Mouse (Mus musculus): ENCODE measurements around the gene Nsf.

Gene Nsf

GRCm38 (mm10) chr11:103864486-103864885 is 89.4 kb downstream of the Nsf start:
- in situ Hi-C loops (cut with MboI; ENCODE audit: low pct_unique_long_range_greater_than_20kb in 1 of 2, low sequenced_read_pairs in 2 of 2, unreplicated experiment in 1 of 2) = no loop called here

- in situ Hi-C loops (cut with MboI; ENCODE audit: low pct_unique_long_range_greater_than_20kb in 1 of 2, low sequenced_read_pairs in 2 of 2, unreplicated experiment in 1 of 2) = no loop called here
Observed at GRCm38 (mm10) chr11:103862951-103863350, 90.9 kb downstream of the Nsf start.

GRCm38 (mm10) chr11:103859933-103860610 is 93.8 kb downstream of the Nsf start:
- in situ Hi-C loops (cut with MboI; ENCODE audit: low pct_unique_long_range_greater_than_20kb in 1 of 2, low sequenced_read_pairs in 2 of 2, unreplicated experiment in 1 of 2) = no loop called here

- in situ Hi-C loops (cut with MboI; ENCODE audit: low pct_unique_long_range_greater_than_20kb in 1 of 2, low sequenced_read_pairs in 2 of 2, unreplicated experiment in 1 of 2) = no loop called here
Observed at GRCm38 (mm10) chr11:103858760-103859159, 95.1 kb downstream of the Nsf start.

- in situ Hi-C loops (cut with MboI; ENCODE audit: low pct_unique_long_range_greater_than_20kb in 1 of 2, low sequenced_read_pairs in 2 of 2, unreplicated experiment in 1 of 2) = no loop called here
Observed at GRCm38 (mm10) chr11:103856641-103857040, 97.2 kb downstream of the Nsf start.

- in situ Hi-C loops (cut with MboI; ENCODE audit: low pct_unique_long_range_greater_than_20kb in 1 of 2, low sequenced_read_pairs in 2 of 2, unreplicated experiment in 1 of 2) = no loop called here
Observed at GRCm38 (mm10) chr11:103854294-103854693, 99.6 kb downstream of the Nsf start.

GRCm38 (mm10) chr11:103853284-103853920 is 100.5 kb downstream of the Nsf start:
- in situ Hi-C loops (cut with MboI; ENCODE audit: low pct_unique_long_range_greater_than_20kb in 1 of 2, low sequenced_read_pairs in 2 of 2, unreplicated experiment in 1 of 2) = no loop called here

- in situ Hi-C loops (cut with MboI; ENCODE audit: low pct_unique_long_range_greater_than_20kb in 1 of 2, low sequenced_read_pairs in 2 of 2, unreplicated experiment in 1 of 2) = no loop called here
Observed at GRCm38 (mm10) chr11:103852590-103853283, 101.1 kb downstream of the Nsf start.

GRCm38 (mm10) chr11:103848287-103848686 is 105.6 kb downstream of the Nsf start:
- in situ Hi-C loops (cut with MboI; ENCODE audit: low pct_unique_long_range_greater_than_20kb in 1 of 2, low sequenced_read_pairs in 2 of 2, unreplicated experiment in 1 of 2) = no loop called here

- in situ Hi-C loops (cut with MboI; ENCODE audit: low pct_unique_long_range_greater_than_20kb in 1 of 2, low sequenced_read_pairs in 2 of 2, unreplicated experiment in 1 of 2) = no loop called here
Observed at GRCm38 (mm10) chr11:103840834-103841233, 113.0 kb downstream of the Nsf start.

- in situ Hi-C loops (cut with MboI; ENCODE audit: low pct_unique_long_range_greater_than_20kb in 1 of 2, low sequenced_read_pairs in 2 of 2, unreplicated experiment in 1 of 2) = no loop called here
Observed at GRCm38 (mm10) chr11:103838955-103839354, 114.9 kb downstream of the Nsf start.

GRCm38 (mm10) chr11:103832331-103832730 is 121.5 kb downstream of the Nsf start:
- in situ Hi-C loops (cut with MboI; ENCODE audit: low pct_unique_long_range_greater_than_20kb in 1 of 2, low sequenced_read_pairs in 2 of 2, unreplicated experiment in 1 of 2) = no loop called here

- in situ Hi-C loops (cut with MboI; ENCODE audit: low pct_unique_long_range_greater_than_20kb in 1 of 2, low sequenced_read_pairs in 2 of 2, unreplicated experiment in 1 of 2) = no loop called here
Observed at GRCm38 (mm10) chr11:103831766-103832165, 122.1 kb downstream of the Nsf start.

GRCm38 (mm10) chr11:103830476-103830875 is 123.4 kb downstream of the Nsf start:
- in situ Hi-C loops (cut with MboI; ENCODE audit: low pct_unique_long_range_greater_than_20kb in 1 of 2, low sequenced_read_pairs in 2 of 2, unreplicated experiment in 1 of 2) = no loop called here

- in situ Hi-C loops (cut with MboI; ENCODE audit: low pct_unique_long_range_greater_than_20kb in 1 of 2, low sequenced_read_pairs in 2 of 2, unreplicated experiment in 1 of 2) = no loop called here
Observed at GRCm38 (mm10) chr11:103829956-103830355, 123.9 kb downstream of the Nsf start.

- in situ Hi-C loops (cut with MboI; ENCODE audit: low pct_unique_long_range_greater_than_20kb in 1 of 2, low sequenced_read_pairs in 2 of 2, unreplicated experiment in 1 of 2) = no loop called here
Observed at GRCm38 (mm10) chr11:103828866-103829265, 125.0 kb downstream of the Nsf start.

GRCm38 (mm10) chr11:103827201-103827600 is 126.7 kb downstream of the Nsf start:
- in situ Hi-C loops (cut with MboI; ENCODE audit: low pct_unique_long_range_greater_than_20kb in 1 of 2, low sequenced_read_pairs in 2 of 2, unreplicated experiment in 1 of 2) = no loop called here

- in situ Hi-C loops (cut with MboI; ENCODE audit: low pct_unique_long_range_greater_than_20kb in 1 of 2, low sequenced_read_pairs in 2 of 2, unreplicated experiment in 1 of 2) = no loop called here
Observed at GRCm38 (mm10) chr11:103816719-103817118, 137.1 kb downstream of the Nsf start.

- in situ Hi-C loops (cut with MboI; ENCODE audit: low pct_unique_long_range_greater_than_20kb in 1 of 2, low sequenced_read_pairs in 2 of 2, unreplicated experiment in 1 of 2) = no loop called here
Observed at GRCm38 (mm10) chr11:103815986-103816385, 137.9 kb downstream of the Nsf start.

GRCm38 (mm10) chr11:103814808-103815207 is 139.0 kb downstream of the Nsf start:
- in situ Hi-C loops (cut with MboI; ENCODE audit: low pct_unique_long_range_greater_than_20kb in 1 of 2, low sequenced_read_pairs in 2 of 2, unreplicated experiment in 1 of 2) = no loop called here
